Mouse (Mus musculus) monocyte, adult 59 days (primary cell): ENCODE measurements around the gene Ephb6. TPM values are rescaled to one million over a fixed set of nuclear protein-coding genes. Genes with fewer than 3 reads are reported as not detected.

Experiments used
- total RNA-seq, 2 experiments: library from RNA; stranded (reverse); gene quantifications; one replicate each; pipeline ENCODE4 v1.2.4; 2023

Gene Ephb6
- 1 to 10 TPM; 1.0 to 1.1 TPM for total RNA-seq

GRCm38 (mm10) chr6:41605061-41605793 lies at the start of gene Ephb6:
Ephb6 (plus strand) TSS chr6:41605482.

GRCm38 (mm10) chr6:41636178-41636577 lies 30.9 kb downstream of the Ephb6 start, which contains the start of gene Trpv6:
Trpv6 (minus strand) TSS chr6:41636405.

Other genes starting within 250 kb of the Ephb6 start
- gene Prss3, start 227.8 kb upstream of the Ephb6 start, total RNA-seq = not detected
- gene Gm5771, start 213.1 kb upstream of the Ephb6 start, total RNA-seq = not detected
- not detected for gene Gm10334, start 159.3 kb upstream of the Ephb6 start, total RNA-seq
- gene Prss1, start 146.6 kb upstream of the Ephb6 start, total RNA-seq = not detected
- gene Prss2, start 83.7 kb upstream of the Ephb6 start, total RNA-seq = 1 to 10 TPM in 1 of 2 experiments, not detected in 1; 1.8 TPM
- not detected for gene Trpv6, start 30.9 kb downstream of the Ephb6 start, total RNA-seq
- gene Trpv5, start 75.3 kb downstream of the Ephb6 start, total RNA-seq = not detected
- not detected for gene Llcfc1, start 78.9 kb downstream of the Ephb6 start, total RNA-seq
- 1 to 10 TPM in 1 of 2 experiments, not detected in 1; 1.5 TPM for gene Kel, start 98.9 kb downstream of the Ephb6 start, total RNA-seq
- gene Olfr459, start 169.7 kb downstream of the Ephb6 start, total RNA-seq = not detected
- gene Pip, start 242.1 kb downstream of the Ephb6 start, total RNA-seq = not detected
- gene Sval2, start 247.5 kb downstream of the Ephb6 start, total RNA-seq = not detected